Mouse (Mus musculus): ENCODE data around the gene Ush2a. TPM values are rescaled to one million over a fixed set of nuclear protein-coding genes. Genes with fewer than 3 reads are reported as not detected.

Ush2a gene
- under 1 TPM; 0.05 to 0.59 TPM for total RNA-seq (2021)

GRCm38 (mm10) chr1:188261903-188262682 is at the start of gene Ush2a:
TSS of gene Ush2a (plus strand) at chr1:188262023.
- intact Hi-C loops (cut with DNase I): no loop called here
- DNase-seq (ENCODE audit: low spot score in 2 of 2): no peak

DNA sequence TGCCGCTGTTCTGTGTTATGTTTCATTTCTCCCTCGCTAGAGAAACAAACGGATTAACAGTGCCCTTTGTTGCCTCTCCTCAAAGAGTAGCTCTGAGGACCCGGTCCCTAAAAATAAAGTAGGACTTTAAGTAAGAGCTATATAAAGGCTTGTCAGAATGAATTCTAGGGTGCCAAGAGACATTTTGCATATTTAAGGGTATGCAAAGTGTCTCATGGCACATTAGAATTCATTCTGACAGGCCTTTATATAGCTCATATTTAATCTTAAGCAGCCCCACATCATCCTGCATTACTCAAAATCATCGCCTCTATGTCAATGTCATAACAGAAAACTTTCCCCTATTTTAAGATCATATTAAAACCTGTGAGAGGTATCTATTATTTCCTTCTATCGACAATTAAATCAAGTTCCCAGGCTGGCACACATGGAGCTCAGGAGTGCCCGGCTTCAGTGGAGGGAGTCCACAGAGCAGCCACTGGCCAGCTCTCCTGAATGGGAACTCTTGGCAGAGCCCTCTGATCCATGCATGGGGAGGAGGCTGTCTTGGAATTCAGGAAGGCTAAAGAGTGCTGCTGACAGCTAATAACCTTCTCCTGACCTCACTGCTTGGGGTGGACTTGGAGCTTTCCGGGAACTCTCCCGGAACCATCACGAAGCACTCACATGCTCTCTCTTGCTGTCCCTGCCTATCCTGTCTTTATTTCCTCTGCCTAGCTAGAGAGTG is 46.8 kb upstream of the Ush2a start:
- intact Hi-C loops (cut with DNase I): no loop called here
- DNase-seq (ENCODE audit: low spot score in 2 of 2): no peak

DNA sequence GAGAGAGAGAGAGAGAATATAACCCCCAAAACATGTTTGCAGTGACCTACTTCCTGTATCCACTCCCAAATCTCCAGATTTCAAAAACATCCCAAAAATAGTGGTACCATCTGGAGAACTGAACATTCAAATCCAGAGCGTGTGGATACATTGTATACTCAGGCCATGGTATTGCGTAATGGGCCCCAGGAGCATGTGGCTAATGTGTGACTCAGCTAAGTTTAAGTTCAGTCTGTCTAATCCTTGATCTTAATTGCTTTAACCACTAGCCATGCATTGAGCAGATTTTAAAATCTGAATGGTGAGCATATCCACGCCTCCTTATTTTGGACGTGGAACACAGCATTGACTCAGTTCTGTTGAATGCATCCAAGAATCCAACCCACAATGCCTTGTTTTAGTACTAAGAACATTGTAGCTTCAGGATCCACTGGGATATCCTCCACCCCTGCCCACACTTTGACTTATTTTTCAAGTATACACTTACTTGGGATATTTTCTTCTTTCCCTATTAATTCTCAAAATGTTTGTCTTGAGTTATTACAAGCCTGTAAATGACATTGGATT is 40.5 kb upstream of the Ush2a start:
- intact Hi-C loops (cut with DNase I): no loop called here
- DNase-seq (ENCODE audit: low spot score in 2 of 2): peak; percentile 12 to 28

DNA sequence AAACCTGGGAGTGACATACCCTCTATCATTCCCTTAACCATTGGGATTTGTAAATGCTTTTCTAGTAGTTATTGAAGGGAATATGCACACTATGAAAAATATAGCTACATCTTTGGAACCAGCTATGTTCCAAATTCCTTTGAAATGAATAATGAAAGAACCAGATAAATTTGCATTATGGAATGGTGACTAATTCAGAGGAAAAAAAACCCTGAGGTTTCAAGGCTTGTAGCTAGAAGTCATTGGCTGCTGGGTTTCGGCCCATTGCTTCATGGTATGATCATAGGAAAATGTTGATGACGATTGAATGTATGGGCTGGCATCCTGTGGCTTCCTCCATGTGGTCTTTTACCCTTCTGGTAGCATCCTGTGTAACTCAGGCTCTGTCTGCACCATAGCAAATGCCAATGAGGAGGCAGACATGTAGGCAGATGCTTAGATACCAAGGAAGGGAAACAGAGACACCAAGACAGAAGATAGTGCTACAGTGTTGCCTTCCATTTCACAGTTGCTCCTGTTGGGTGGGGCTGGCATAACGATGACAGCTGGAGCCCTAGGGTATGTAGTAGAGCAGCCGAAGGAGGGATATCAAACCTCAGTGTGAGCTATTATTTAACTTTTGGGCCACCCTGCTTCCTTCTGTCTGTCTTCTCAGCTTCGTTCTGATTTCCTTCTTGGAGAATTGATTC is 28.6 kb upstream of the Ush2a start:
- intact Hi-C loops (cut with DNase I): no loop called here
- peak in 1 of 2 experiments; percentile 5 for DNase-seq (ENCODE audit: low spot score in 2 of 2)

- intact Hi-C loops (cut with DNase I): no loop called here
- no peak for DNase-seq (ENCODE audit: low spot score in 2 of 2)
Measured at GRCm38 (mm10) chr1:188238636-188239035, 23.2 kb upstream of the Ush2a start.

DNA sequence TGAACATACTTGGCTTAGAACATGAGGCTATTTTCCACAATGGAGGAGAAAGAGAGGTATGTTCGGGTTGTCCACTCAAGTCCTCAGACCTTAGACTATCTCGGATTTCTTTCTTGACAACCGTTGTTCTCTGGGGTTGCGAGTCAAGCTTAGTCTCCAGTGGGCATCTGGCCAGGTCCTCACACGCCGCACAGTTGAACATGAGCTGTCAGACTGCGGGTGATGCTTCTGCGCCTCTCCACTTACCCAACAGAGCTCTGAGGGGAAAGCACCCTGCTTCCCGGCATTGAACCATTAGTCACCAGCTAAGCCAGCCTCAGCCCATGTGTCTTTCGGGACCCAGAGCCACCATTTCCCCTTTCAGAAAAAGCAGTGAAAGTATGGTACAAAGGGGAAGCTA is 20.1 kb upstream of the Ush2a start:
- no peak for DNase-seq (ENCODE audit: low spot score in 2 of 2)
- intact Hi-C loops (cut with DNase I): no loop called here

DNA sequence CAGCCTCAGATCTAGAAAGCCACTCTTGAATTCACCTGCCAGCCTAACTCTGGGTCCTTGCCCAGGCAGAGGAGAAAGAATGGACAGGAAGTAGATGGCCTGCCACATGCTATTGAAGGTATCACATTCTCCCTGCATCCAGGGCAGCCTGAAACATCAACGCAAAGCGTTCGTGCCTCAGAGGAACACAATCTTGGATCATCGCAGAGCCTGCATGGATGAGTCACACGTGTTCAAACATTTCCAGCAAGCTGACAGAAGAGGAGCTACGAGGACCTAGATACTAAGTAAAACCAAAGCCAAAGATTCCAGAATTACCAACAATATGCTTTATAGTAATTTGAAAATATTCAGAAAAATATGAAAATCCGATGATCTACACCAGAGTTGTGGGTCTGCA is 4.3 kb upstream of the Ush2a start:
- intact Hi-C loops (cut with DNase I): no loop called here
- DNase-seq (ENCODE audit: low spot score in 2 of 2): peak; percentile 9 to 12

- intact Hi-C loops (cut with DNase I): no loop called here
- DNase-seq (ENCODE audit: low spot score in 2 of 2): no peak
Measured at GRCm38 (mm10) chr1:188260259-188261107, 1.3 kb upstream of the Ush2a start.

GRCm38 (mm10) chr1:188267127-188267722 is 5.4 kb downstream of the Ush2a start:
- no peak for DNase-seq (ENCODE audit: low spot score in 2 of 2)

DNA sequence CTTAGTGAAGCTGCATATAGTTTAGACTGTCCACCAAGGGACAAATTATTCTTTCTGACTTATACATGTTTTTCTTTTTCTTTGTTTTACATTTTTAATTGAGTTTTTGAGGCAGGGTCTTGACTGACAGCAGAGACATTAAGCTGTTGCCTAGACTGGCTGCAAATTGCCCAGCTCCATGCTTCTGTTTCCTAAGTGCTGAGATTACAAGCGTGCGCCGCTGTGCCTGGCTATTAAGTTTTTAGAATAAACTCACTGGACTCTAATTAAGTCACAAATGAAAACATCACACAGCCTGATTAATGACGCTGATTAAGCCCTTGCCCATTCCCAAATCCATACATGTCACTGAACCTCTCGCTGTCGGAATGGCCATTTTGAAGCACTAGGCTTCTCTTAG is 7.2 kb downstream of the Ush2a start:
- intact Hi-C loops (cut with DNase I): no loop called here
- DNase-seq (ENCODE audit: low spot score in 2 of 2): no peak

More at GRCm38 (mm10) chr1:188267127-188267722, 5.4 kb downstream of the Ush2a start:
- intact Hi-C loops (cut with DNase I): no loop called here

DNA sequence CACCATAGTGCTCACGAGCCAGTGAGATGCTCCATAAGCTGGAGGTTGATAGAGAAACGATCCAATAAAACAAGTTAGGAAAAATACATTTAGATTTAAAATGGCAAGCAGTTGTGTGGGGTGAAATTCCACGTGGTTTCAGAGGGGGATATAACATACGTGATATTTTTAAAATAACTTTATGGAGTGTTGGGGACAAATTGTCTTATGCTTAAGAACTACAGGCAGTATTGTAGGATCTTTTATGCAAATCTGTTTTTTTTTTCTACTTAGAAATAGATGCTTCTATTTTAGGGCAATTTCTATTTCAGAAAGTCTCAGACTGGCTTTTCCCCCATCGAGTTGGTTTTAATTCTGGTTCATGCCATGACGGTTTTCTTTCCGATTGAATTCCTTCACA is 51.5 kb downstream of the Ush2a start:
- intact Hi-C loops (cut with DNase I): no loop called here
- DNase-seq (ENCODE audit: low spot score in 2 of 2): no peak

DNA sequence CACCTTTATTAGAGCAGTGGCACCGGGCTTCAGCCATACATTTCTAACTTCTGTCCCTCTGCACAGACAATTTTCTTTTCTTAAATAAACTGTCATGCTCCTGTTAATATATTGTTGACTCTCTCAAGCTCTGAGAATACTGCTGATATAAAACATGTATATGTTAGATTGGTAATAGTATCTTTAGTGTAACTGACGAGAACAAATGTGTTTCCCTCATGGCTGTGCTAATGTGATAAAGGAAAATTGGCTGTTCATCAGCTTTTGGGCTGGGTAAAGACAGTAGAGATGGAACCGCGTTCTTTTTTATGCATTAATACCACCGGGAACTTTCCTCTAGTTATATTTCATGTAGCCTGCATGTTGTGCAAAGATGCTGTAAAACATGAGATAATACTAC is 54.8 kb downstream of the Ush2a start:
- intact Hi-C loops (cut with DNase I): no loop called here
- no peak for DNase-seq (ENCODE audit: low spot score in 2 of 2)

GRCm38 (mm10) chr1:188320204-188320603 is 58.4 kb downstream of the Ush2a start:
- intact Hi-C loops (cut with DNase I): no loop called here
- DNase-seq (ENCODE audit: low spot score in 2 of 2): no peak

DNA sequence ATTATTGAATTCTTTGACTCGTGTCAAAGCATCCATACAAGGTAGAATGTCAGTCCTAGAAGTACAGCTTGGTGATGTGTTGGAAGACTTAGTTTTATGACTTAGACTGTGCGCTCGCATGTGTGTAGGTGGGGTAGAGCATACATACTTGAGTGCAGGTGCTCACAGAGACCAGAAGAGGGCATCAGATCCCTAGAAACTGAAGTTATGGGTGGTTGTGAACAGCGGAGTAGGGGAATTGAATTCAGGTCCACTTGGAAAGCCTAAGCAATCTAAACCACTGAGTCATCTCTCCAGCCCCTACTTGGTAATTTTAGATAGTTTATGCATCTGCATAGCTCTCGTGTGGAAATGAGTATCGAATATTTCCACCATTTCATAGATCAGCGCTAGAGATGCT is 59.7 kb downstream of the Ush2a start:
- DNase-seq (ENCODE audit: low spot score in 2 of 2): no peak
- intact Hi-C loops (cut with DNase I): no loop called here

- intact Hi-C loops (cut with DNase I): no loop called here
- DNase-seq (ENCODE audit: low spot score in 2 of 2): no peak
Measured at GRCm38 (mm10) chr1:188330406-188330805, 68.6 kb downstream of the Ush2a start.

DNA sequence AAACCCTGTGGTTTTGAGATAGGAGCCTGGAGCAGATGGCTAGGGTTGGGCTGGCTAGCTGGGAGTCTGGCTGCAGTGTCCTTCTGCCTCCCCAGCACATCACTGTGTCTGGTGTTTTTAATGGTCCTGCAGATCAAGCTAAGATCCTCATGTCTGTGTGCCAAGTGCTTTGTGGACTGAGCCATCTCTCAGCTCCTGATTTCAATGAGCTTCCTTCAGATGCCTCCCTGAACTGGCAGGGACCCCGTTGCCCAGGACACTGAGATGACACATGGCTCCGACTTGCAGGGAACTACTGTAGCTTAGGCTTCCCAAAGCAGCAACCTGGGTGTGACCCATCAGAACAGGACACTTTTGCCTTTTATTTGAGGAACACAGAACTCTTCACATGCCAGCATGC is 72.1 kb downstream of the Ush2a start:
- intact Hi-C loops (cut with DNase I): no loop called here

GRCm38 (mm10) chr1:188347762-188348161 is 85.9 kb downstream of the Ush2a start:
- intact Hi-C loops (cut with DNase I): no loop called here
- DNase-seq (ENCODE audit: low spot score in 2 of 2): no peak

More for the DNA sequence above, 72.1 kb downstream of the Ush2a start:
- DNase-seq (ENCODE audit: low spot score in 2 of 2): no peak

DNA sequence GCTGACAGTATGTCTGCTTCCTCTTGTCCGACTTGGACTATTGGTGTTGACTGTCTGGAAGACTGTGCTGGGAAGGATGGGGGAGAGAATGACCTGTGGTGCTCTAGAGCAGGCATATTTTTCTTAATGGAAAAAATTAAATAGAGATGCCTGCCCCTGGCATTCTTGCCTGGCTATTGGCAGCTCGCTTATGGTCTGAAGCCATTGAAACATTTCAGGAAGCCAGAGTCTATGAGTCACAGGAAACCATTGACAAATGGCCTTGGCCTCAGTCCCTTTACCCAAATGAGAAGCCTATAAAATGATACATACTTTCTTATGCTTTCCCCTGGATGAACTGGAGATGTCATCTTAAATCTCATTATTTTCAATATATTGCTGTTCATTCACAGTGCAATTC is 92.9 kb downstream of the Ush2a start:
- DNase-seq (ENCODE audit: low spot score in 2 of 2): no peak
- intact Hi-C loops (cut with DNase I): no loop called here

DNA sequence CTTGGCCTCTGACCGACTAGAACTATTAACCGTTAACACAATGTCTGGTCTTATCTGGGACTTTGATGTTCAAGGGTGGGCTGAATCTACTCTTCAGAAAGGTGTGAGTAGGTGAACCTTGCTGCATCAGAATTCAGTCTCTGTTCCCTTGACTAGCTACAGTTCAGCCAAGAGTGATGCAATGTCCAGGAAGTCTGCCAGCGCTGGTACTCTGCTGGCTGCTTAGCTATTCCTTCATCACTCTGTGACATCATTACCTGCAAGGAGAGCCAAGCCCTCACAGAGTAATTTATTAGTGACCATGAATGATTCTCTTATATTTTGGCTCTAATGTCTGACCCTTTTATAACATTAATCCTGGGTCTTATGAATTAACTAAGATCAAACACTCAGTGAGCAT is 101.7 kb downstream of the Ush2a start:
- peak in 1 of 2 experiments; percentile 4 for DNase-seq (ENCODE audit: low spot score in 2 of 2)
- intact Hi-C loops (cut with DNase I): no loop called here
